In genomic region chrX:8921080-8921479, GRCm38 (mm10) we compare ENCODE assay signal across 40 mouse cellular contexts. TPM values are rescaled to one million over a fixed set of nuclear protein-coding genes. Genes with fewer than 3 reads are reported as not detected.
"Had no signal": no experiment of that assay in that cellular context is flagged by ENCODE, and none has a peak within 500 bp of the region (broad histone marks: within the 10 kb centered on the region; RNA-seq: fewer than 3 reads in every experiment).

No protein-coding gene starts in this region.

- H3K9me3 ChIP-seq: heart, embryonic 10.5 days; heart, embryonic 12.5 days; hindbrain, embryonic 15.5 days; kidney, embryonic 15.5 days; limb, embryonic 13.5 days; limb, embryonic 15.5 days; liver, embryonic 12.5 days had no signal

- H3K27ac ChIP-seq: gastrocnemius, adult 2 months; heart, embryonic 10.5 days; kidney, embryonic 15.5 days; kidney, postnatal 0 days; limb, embryonic 13.5 days; limb, embryonic 15.5 days; liver, embryonic 12.5 days had no signal

- H3K4me3 ChIP-seq: gastrocnemius, adult 2 months; heart, embryonic 10.5 days; heart, embryonic 12.5 days; hindbrain, embryonic 15.5 days; kidney, embryonic 15.5 days; limb, embryonic 13.5 days; limb, embryonic 15.5 days; liver, embryonic 12.5 days had no signal

- H3K4me2 ChIP-seq: heart, embryonic 12.5 days; hindbrain, embryonic 15.5 days; kidney, embryonic 15.5 days; limb, embryonic 13.5 days; limb, embryonic 15.5 days; liver, embryonic 12.5 days had no signal

- H3K36me3 ChIP-seq: heart, embryonic 10.5 days; heart, embryonic 12.5 days; hindbrain, embryonic 15.5 days; kidney, embryonic 15.5 days; limb, embryonic 13.5 days; limb, embryonic 15.5 days; liver, embryonic 12.5 days had no signal

- H3K27me3 ChIP-seq: heart, embryonic 12.5 days; hindbrain, embryonic 15.5 days; kidney, embryonic 15.5 days; limb, embryonic 13.5 days; limb, embryonic 15.5 days; liver, embryonic 12.5 days had no signal

- H3K4me1 ChIP-seq: heart, embryonic 10.5 days; heart, embryonic 12.5 days; hindbrain, embryonic 15.5 days; kidney, embryonic 15.5 days; limb, embryonic 13.5 days; limb, embryonic 15.5 days; liver, embryonic 12.5 days had no signal

- DNase-seq: forebrain, postnatal 0 days; gastrocnemius, adult 2 months; gastrocnemius, postnatal 10 days; gastrocnemius, postnatal 25 days; heart, adult 18-20 months; heart, postnatal 10 days; heart, postnatal 4 days; kidney, adult 11 months; kidney, adult 2 months; kidney, adult 9 months; kidney, postnatal 14 days; kidney, postnatal 36 days; layer of hippocampus, postnatal 36 days; left cerebral cortex, postnatal 4 days had no signal

- ATAC-seq: intestine, embryonic 16.5 days; liver, embryonic 12.5 days had no signal

- H3K9ac ChIP-seq: forebrain, postnatal 0 days; heart, embryonic 12.5 days; hindbrain, embryonic 15.5 days; kidney, embryonic 15.5 days; limb, embryonic 13.5 days; limb, embryonic 15.5 days; liver, embryonic 12.5 days had no signal

RNA-seq across cellular contexts. Expression of gene Fthl17b, which starts 41.7 kb away (rescaled TPM):
- total RNA-seq: forebrain, postnatal 0 days; gastrocnemius, adult 2 months; gastrocnemius, postnatal 10 days; gastrocnemius, postnatal 25 days; gastrocnemius, postnatal 4 days; granulocyte monocyte progenitor cell, adult 5-6 weeks; heart, adult 18-20 months; heart, adult 8-10 months; heart, postnatal 10 days; heart, postnatal 25 days; heart, postnatal 4 days; layer of hippocampus, adult 18-20 months; layer of hippocampus, adult 8-10 months; layer of hippocampus, postnatal 14 days; layer of hippocampus, postnatal 36 days; left cerebral cortex, adult 18-20 months; left cerebral cortex, adult 8-10 months; left cerebral cortex, postnatal 10 days; left cerebral cortex, postnatal 25 days; left cerebral cortex, postnatal 4 days; liver, adult 2 months had no signal
- polyA plus RNA-seq: forebrain, postnatal 0 days; heart, embryonic 10.5 days; heart, embryonic 12.5 days; heart, embryonic 14.5 days; heart, embryonic 16.5 days; hindbrain, embryonic 15.5 days; intestine, embryonic 14.5 days; intestine, embryonic 16.5 days; kidney, adult 2 months; kidney, embryonic 15.5 days; kidney, postnatal 0 days; large intestine, adult 2 months; limb, embryonic 11.5 days; limb, embryonic 13.5 days; limb, embryonic 15.5 days; liver, adult 2 months; liver, embryonic 12.5 days had no signal

RNA-seq across cellular contexts. Expression of gene Gm5751, which starts 47.0 kb away (rescaled TPM):
- total RNA-seq: forebrain, postnatal 0 days; gastrocnemius, adult 2 months; gastrocnemius, postnatal 10 days; gastrocnemius, postnatal 25 days; gastrocnemius, postnatal 4 days; granulocyte monocyte progenitor cell, adult 5-6 weeks; heart, adult 18-20 months; heart, adult 8-10 months; heart, postnatal 10 days; heart, postnatal 25 days; heart, postnatal 4 days; layer of hippocampus, adult 18-20 months; layer of hippocampus, adult 8-10 months; layer of hippocampus, postnatal 14 days; layer of hippocampus, postnatal 36 days; left cerebral cortex, adult 18-20 months; left cerebral cortex, adult 8-10 months; left cerebral cortex, postnatal 10 days; left cerebral cortex, postnatal 25 days; left cerebral cortex, postnatal 4 days; liver, adult 2 months had no signal
- polyA plus RNA-seq: forebrain, postnatal 0 days; heart, embryonic 10.5 days; heart, embryonic 12.5 days; heart, embryonic 14.5 days; heart, embryonic 16.5 days; hindbrain, embryonic 15.5 days; intestine, embryonic 14.5 days; intestine, embryonic 16.5 days; kidney, adult 2 months; kidney, embryonic 15.5 days; kidney, postnatal 0 days; large intestine, adult 2 months; limb, embryonic 11.5 days; limb, embryonic 13.5 days; limb, embryonic 15.5 days; liver, adult 2 months; liver, embryonic 12.5 days had no signal

RNA-seq across cellular contexts. Expression of gene Fthl17c, which starts 55.3 kb away (rescaled TPM):
- total RNA-seq: forebrain, postnatal 0 days; gastrocnemius, adult 2 months; gastrocnemius, postnatal 10 days; gastrocnemius, postnatal 25 days; gastrocnemius, postnatal 4 days; granulocyte monocyte progenitor cell, adult 5-6 weeks; heart, adult 18-20 months; heart, adult 8-10 months; heart, postnatal 10 days; heart, postnatal 25 days; heart, postnatal 4 days; layer of hippocampus, adult 18-20 months; layer of hippocampus, adult 8-10 months; layer of hippocampus, postnatal 14 days; layer of hippocampus, postnatal 36 days; left cerebral cortex, adult 18-20 months; left cerebral cortex, adult 8-10 months; left cerebral cortex, postnatal 10 days; left cerebral cortex, postnatal 25 days; left cerebral cortex, postnatal 4 days; liver, adult 2 months had no signal
- polyA plus RNA-seq: forebrain, postnatal 0 days; heart, embryonic 10.5 days; heart, embryonic 12.5 days; heart, embryonic 14.5 days; heart, embryonic 16.5 days; hindbrain, embryonic 15.5 days; intestine, embryonic 14.5 days; intestine, embryonic 16.5 days; kidney, adult 2 months; kidney, embryonic 15.5 days; kidney, postnatal 0 days; large intestine, adult 2 months; limb, embryonic 11.5 days; limb, embryonic 13.5 days; limb, embryonic 15.5 days; liver, adult 2 months; liver, embryonic 12.5 days had no signal
